Mouse (Mus musculus): ENCODE measurements at regions not wholly inside any gene's neighbourhood (a gene's known extent, or its start where the extent isn't known, plus 50 kb on each side); places are given as distances from the start of the nearest gene placed in this dataset.

GRCm38 (mm10) chr14:76761691-76762090, 205.0 kb upstream of the Serp2 start:
- TF ChIP-seq POLR2A (IDR thresholded peaks at IDR 0.05; ENCODE audit: insufficient read depth, low read depth, low read length) (no peak), CTCF (IDR thresholded peaks at IDR 0.05; ENCODE audit: insufficient read depth, low read depth, low read length) (no peak)

All from olfactory bulb, adult 2 months (tissue).